Mouse (Mus musculus) limb, embryonic 15.5 days (tissue): Measurements from ENCODE around the gene Etl4. TPM values are rescaled to one million over a fixed set of nuclear protein-coding genes. Genes with fewer than 3 reads are reported as not detected.
A peak's percentile ranks its signal among the peaks of the same experiment; 100 is the strongest.

Experiments
- ATAC-seq: fragments of 200-750 bp; cut with Nextera tagmentation; 2 replicates; pipeline ENCODE4 v1.8.0; 2017; ENCODE audit warnings: low read depth, moderate TSS enrichment; ENCODE audit not compliant: insufficient number of reproducible peaks, low FRiP score, low TSS enrichment
- H3K27ac ChIP-seq: fragments of 300-500 bp; sonication (generic); 2 replicates; pipeline ENCODE4 v1.5.1; 2015; ENCODE audit warnings: moderate library complexity, mild to moderate bottlenecking, inconsistent platforms
- H3K27me3 ChIP-seq: fragments of 300-500 bp; sonication (generic); 2 replicates; pipeline ENCODE4 v1.6.1; 2015; ENCODE audit warnings: inconsistent platforms
- H3K36me3 ChIP-seq: fragments of 300-500 bp; sonication (generic); 2 replicates; pipeline ENCODE4 v1.6.1; 2015; ENCODE audit warnings: inconsistent platforms
- H3K4me1 ChIP-seq: fragments of 300-500 bp; sonication (generic); 2 replicates; pipeline ENCODE4 v1.6.1; 2015; ENCODE audit warnings: inconsistent platforms
- H3K4me2 ChIP-seq: fragments of 300-500 bp; sonication (generic); 2 replicates; pipeline ENCODE4 v1.6.1; 2015; ENCODE audit warnings: mild to moderate bottlenecking, inconsistent platforms
- H3K4me3 ChIP-seq: fragments of 300-500 bp; sonication (generic); 2 replicates; pipeline ENCODE4 v1.5.1; 2015; ENCODE audit warnings: mild to moderate bottlenecking, inconsistent platforms
- H3K9ac ChIP-seq: fragments of 300-500 bp; sonication (generic); 2 replicates; pipeline ENCODE4 v1.6.1; 2015; ENCODE audit warnings: inconsistent platforms
- H3K9me3 ChIP-seq: fragments of 300-500 bp; sonication (generic); 2 replicates; pipeline ENCODE4 v1.6.1; 2016; ENCODE audit warnings: inconsistent platforms
- WGBS: fragments of 180-500 bp; shearing (Covaris S2); methylation state at CpG from one replicate; pipeline ENCODE4 v1.1.7; 2015; 5-methylcytosine and 5-hydroxymethylcytosine counted together
- polyA plus RNA-seq: library from polyadenylated mRNA; unstranded; fragments of >200 nt; fragmentation: Nextera tagmentation; extraction: Ambion mirVana; gene quantifications from 2 replicates; pipeline ENCODE4 v1.2.1, GENCODE M21; 2015

The Etl4 gene
- polyA plus RNA-seq, 1 experiment from 2014 or later, result 33.5 TPM

GRCm38 (mm10) chr2:20603536-20603935 is 694.0 kb downstream of the Etl4 start:
- H3K27me3 ChIP-seq, result no peaks in the 10 kb centered on the region
- no peak overlapping the region for H3K27ac ChIP-seq
- no peaks in the 10 kb centered on the region for H3K9me3 ChIP-seq
- no peak overlapping the region for H3K4me2 ChIP-seq
- H3K4me1 ChIP-seq, result 0 out of 2 replicates have a peak, but pooled peaks cover 4% of the 10 kb centered on the region
- H3K9ac ChIP-seq, result no peak overlapping the region
- H3K36me3 ChIP-seq, result no peaks in the 10 kb centered on the region
- H3K4me3 ChIP-seq, result no peak overlapping the region
- 50% methylated on average over 6 of the region's 6 CpGs for WGBS
- no peak for ATAC-seq

GRCm38 (mm10) chr2:20603991-20604390 is 694.4 kb downstream of the Etl4 start:
- Histone ChIP-seq H3K9ac (no peak overlapping the region), H3K36me3 (no peaks in the 10 kb centered on the region), H3K4me2 (no peak overlapping the region), H3K27ac (no peak overlapping the region), H3K27me3 (no peaks in the 10 kb centered on the region), H3K9me3 (no peaks in the 10 kb centered on the region), H3K4me3 (no peak overlapping the region), H3K4me1 (0 out of 2 replicates have a peak, but pooled peaks cover 4% of the 10 kb centered on the region)
- ATAC-seq, result 0 out of 2 replicates have a peak, but pooled peaks have one; percentile 35
- 36% methylated on average over 6 of the region's 6 CpGs for WGBS

GRCm38 (mm10) chr2:20609203-20609602 is 699.6 kb downstream of the Etl4 start:
- H3K27ac ChIP-seq, result no peak overlapping the region
- WGBS, result 74% methylated on average over 8 of the region's 8 CpGs

GRCm38 (mm10) chr2:20615948-20616347 is 706.4 kb downstream of the Etl4 start:
- H3K36me3 ChIP-seq, result no peaks in the 10 kb centered on the region
- no peak overlapping the region for H3K9ac ChIP-seq
- ATAC-seq, result no peak
- no peaks in the 10 kb centered on the region for H3K27me3 ChIP-seq
- WGBS, result 70% methylated on average over 1 of the region's 1 CpGs
- no peaks in the 10 kb centered on the region for H3K9me3 ChIP-seq
- no peak overlapping the region for H3K27ac ChIP-seq
- H3K4me3 ChIP-seq, result no peak overlapping the region
- no peak overlapping the region for H3K4me2 ChIP-seq
- no peaks in the 10 kb centered on the region for H3K4me1 ChIP-seq

More at GRCm38 (mm10) chr2:20609203-20609602, 699.6 kb downstream of the Etl4 start:
- Histone ChIP-seq H3K9ac (no peak overlapping the region), H3K27me3 (no peaks in the 10 kb centered on the region), H3K4me1 (0 out of 2 replicates have a peak, but pooled peaks cover under 1% of the 10 kb centered on the region), H3K9me3 (no peaks in the 10 kb centered on the region), H3K36me3 (no peaks in the 10 kb centered on the region), H3K4me3 (no peak overlapping the region), H3K4me2 (no peak overlapping the region)
- ATAC-seq, result no peak

GRCm38 (mm10) chr2:20618396-20618795 is 708.8 kb downstream of the Etl4 start:
- no peaks in the 10 kb centered on the region for H3K4me1 ChIP-seq
- no peaks in the 10 kb centered on the region for H3K9me3 ChIP-seq
- no peak overlapping the region for H3K4me3 ChIP-seq
- no peak overlapping the region for H3K9ac ChIP-seq
- H3K4me2 ChIP-seq, result no peak overlapping the region
- no peaks in the 10 kb centered on the region for H3K27me3 ChIP-seq
- no peak overlapping the region for H3K27ac ChIP-seq
- 95% methylated on average over 5 of the region's 5 CpGs for WGBS
- ATAC-seq, result no peak
- no peaks in the 10 kb centered on the region for H3K36me3 ChIP-seq

GRCm38 (mm10) chr2:20619881-20620280 is 710.3 kb downstream of the Etl4 start:
- 73% methylated on average over 5 of the region's 5 CpGs for WGBS
- ATAC-seq, result no peak
- H3K4me1 ChIP-seq, result no peaks in the 10 kb centered on the region
- H3K27me3 ChIP-seq, result no peaks in the 10 kb centered on the region
- H3K9ac ChIP-seq, result no peak overlapping the region
- no peaks in the 10 kb centered on the region for H3K9me3 ChIP-seq
- no peak overlapping the region for H3K4me2 ChIP-seq
- no peak overlapping the region for H3K4me3 ChIP-seq
- no peak overlapping the region; the same call in 1 of the 2 replicates for H3K27ac ChIP-seq
- no peaks in the 10 kb centered on the region for H3K36me3 ChIP-seq

- Histone ChIP-seq H3K36me3 (no peaks in the 10 kb centered on the region), H3K9ac (no peak overlapping the region), H3K27ac (no peak overlapping the region), H3K27me3 (no peaks in the 10 kb centered on the region), H3K9me3 (no peaks in the 10 kb centered on the region), H3K4me1 (0 out of 2 replicates have a peak, but pooled peaks cover 3% of the 10 kb centered on the region), H3K4me3 (no peak overlapping the region), H3K4me2 (no peak overlapping the region)
- 71% methylated on average over 8 of the region's 8 CpGs for WGBS
- no peak for ATAC-seq
Observed at GRCm38 (mm10) chr2:20629156-20629712, 719.7 kb downstream of the Etl4 start.

- H3K9me3 ChIP-seq, result no peaks in the 10 kb centered on the region
- no peak overlapping the region for H3K9ac ChIP-seq
- no peak overlapping the region for H3K4me3 ChIP-seq
- peaks cover 10% of the 10 kb centered on the region for H3K4me1 ChIP-seq
- H3K4me2 ChIP-seq, result no peak overlapping the region
- H3K36me3 ChIP-seq, result no peaks in the 10 kb centered on the region
- H3K27ac ChIP-seq, result no peak overlapping the region
- no peak for ATAC-seq
- no peaks in the 10 kb centered on the region for H3K27me3 ChIP-seq
- 51% methylated on average over 3 of the region's 3 CpGs for WGBS
Observed at GRCm38 (mm10) chr2:20638604-20639003, 729.0 kb downstream of the Etl4 start.

GRCm38 (mm10) chr2:20639721-20640120 is 730.1 kb downstream of the Etl4 start:
- ATAC-seq, result no peak
- no peak overlapping the region for H3K4me2 ChIP-seq
- H3K27me3 ChIP-seq, result no peaks in the 10 kb centered on the region
- H3K4me1 ChIP-seq, result peaks cover 13% of the 10 kb centered on the region
- H3K27ac ChIP-seq, result no peak overlapping the region
- no peak overlapping the region for H3K4me3 ChIP-seq
- no peaks in the 10 kb centered on the region for H3K9me3 ChIP-seq
- H3K9ac ChIP-seq, result no peak overlapping the region
- 61% methylated on average over 2 of the region's 2 CpGs for WGBS
- no peaks in the 10 kb centered on the region for H3K36me3 ChIP-seq

- H3K27me3 ChIP-seq, result no peaks in the 10 kb centered on the region
- ATAC-seq, result no peak; the same call in 1 of the 2 replicates
- 63% methylated on average over 9 of the region's 9 CpGs for WGBS
- no peaks in the 10 kb centered on the region for H3K9me3 ChIP-seq
- H3K4me3 ChIP-seq, result no peak overlapping the region
- H3K27ac ChIP-seq, result no peak overlapping the region
- no peaks in the 10 kb centered on the region for H3K36me3 ChIP-seq
- H3K4me2 ChIP-seq, result no peak overlapping the region
- H3K9ac ChIP-seq, result no peak overlapping the region
- H3K4me1 ChIP-seq, result peaks cover 13% of the 10 kb centered on the region
Observed at GRCm38 (mm10) chr2:20642818-20643217, 733.2 kb downstream of the Etl4 start.

- no peak overlapping the region for H3K4me2 ChIP-seq
- H3K4me3 ChIP-seq, result no peak overlapping the region
- no peaks in the 10 kb centered on the region for H3K36me3 ChIP-seq
- H3K9me3 ChIP-seq, result no peaks in the 10 kb centered on the region
- H3K27me3 ChIP-seq, result no peaks in the 10 kb centered on the region
- no peak overlapping the region for H3K9ac ChIP-seq
- ATAC-seq, result no peak
- H3K27ac ChIP-seq, result no peak overlapping the region
- peaks cover 13% of the 10 kb centered on the region for H3K4me1 ChIP-seq
- 25% methylated on average over 4 of the region's 4 CpGs for WGBS
Observed at GRCm38 (mm10) chr2:20649817-20650216, 740.2 kb downstream of the Etl4 start.

GRCm38 (mm10) chr2:20653116-20653515 is 743.5 kb downstream of the Etl4 start:
- Histone ChIP-seq H3K27ac (no peak overlapping the region), H3K27me3 (no peaks in the 10 kb centered on the region), H3K9ac (no peak overlapping the region), H3K36me3 (no peaks in the 10 kb centered on the region), H3K9me3 (no peaks in the 10 kb centered on the region), H3K4me2 (no peak overlapping the region), H3K4me1 (peaks cover 13% of the 10 kb centered on the region), H3K4me3 (no peak overlapping the region)
- ATAC-seq, result no peak

GRCm38 (mm10) chr2:20654058-20654457 is 744.5 kb downstream of the Etl4 start:
- no peak for ATAC-seq
- WGBS, result 67% methylated on average over 8 of the region's 8 CpGs
- Histone ChIP-seq H3K36me3 (no peaks in the 10 kb centered on the region), H3K27me3 (no peaks in the 10 kb centered on the region), H3K4me1 (peaks cover 13% of the 10 kb centered on the region), H3K9me3 (no peaks in the 10 kb centered on the region), H3K27ac (no peak overlapping the region), H3K9ac (no peak overlapping the region), H3K4me2 (no peak overlapping the region), H3K4me3 (no peak overlapping the region)
